Mouse (Mus musculus): ENCODE data around the gene Rps15. TPM values are rescaled to one million over a fixed set of nuclear protein-coding genes. Genes with fewer than 3 reads are reported as not detected.
"Not testable (repeated sequence)": the region's sequence is repeated elsewhere in the genome, so short reads cannot be mapped to it uniquely, and the experiment has no call there.

The Rps15 gene
- total RNA-seq (2021), result 100 to 1,000 TPM; 727 to 762 TPM
- long read RNA-seq, experiment 1, transcript Rps15-202 (4 exons, 500 nt), result major isoform, 62 of 79 reads
- long read RNA-seq, experiment 1, transcript Rps15-201 (3 exons, 572 nt), result minor isoform, 5 of 79 reads
- long read RNA-seq, experiment 1, partial matches to known transcripts, result 12 of 79 reads
- long read RNA-seq, experiment 1, other reads (novel, unspliced or antisense), result 0 of 79 reads
- long read RNA-seq, experiment 2, transcript Rps15-201 (3 exons, 572 nt), result minor isoform, 14 of 193 reads
- long read RNA-seq, experiment 2, transcript Rps15-202 (4 exons, 500 nt), result major isoform, 147 of 193 reads
- long read RNA-seq, experiment 2, partial matches to known transcripts, result 11 of 193 reads
- long read RNA-seq, experiment 2, other reads (novel, unspliced or antisense), result 21 of 193 reads

DNA sequence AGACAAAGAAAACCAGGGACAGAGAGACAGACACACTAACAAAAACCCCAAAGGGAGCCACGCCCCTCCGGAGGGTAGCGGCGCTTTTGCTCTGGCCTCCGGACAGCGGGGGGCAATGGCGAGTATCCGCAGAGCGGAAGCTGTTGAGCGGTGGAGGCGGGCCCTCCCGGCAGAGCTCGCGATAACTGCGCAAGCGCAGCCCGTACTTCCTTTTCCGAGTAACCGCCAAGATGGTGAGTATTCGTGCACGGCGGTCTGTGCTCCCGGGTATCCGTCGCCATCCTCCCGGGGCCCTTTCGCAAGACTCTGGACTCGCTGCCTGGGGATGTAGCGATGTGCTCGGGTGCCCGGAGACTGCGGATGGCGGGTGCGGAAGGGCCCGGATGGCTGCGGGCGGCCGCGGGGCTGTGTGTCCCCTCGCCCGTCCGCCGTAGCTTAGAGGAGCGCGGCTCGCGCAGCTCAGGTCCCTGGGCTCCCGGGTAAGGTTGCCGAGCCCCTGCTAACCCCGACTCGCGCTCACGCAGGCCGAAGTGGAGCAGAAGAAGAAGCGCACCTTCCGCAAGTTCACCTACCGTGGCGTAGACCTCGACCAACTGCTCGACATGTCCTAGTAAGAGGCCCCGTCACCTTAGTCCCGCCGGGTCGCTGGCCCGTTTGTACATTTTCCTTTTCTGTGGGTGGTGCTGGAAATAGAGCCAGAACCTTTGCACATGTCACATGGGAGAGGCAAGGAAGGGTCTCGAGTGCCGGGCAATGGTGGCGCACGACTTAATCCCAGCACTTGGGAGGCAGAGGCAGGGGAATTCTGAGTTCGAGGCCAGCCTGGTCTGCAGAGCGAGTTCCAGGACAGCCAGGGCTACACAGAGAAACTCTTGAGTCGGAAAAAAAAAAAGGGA, at the start of gene Rps15:
Gene Rps15 (plus strand): TSS at position 203 of the 896 bp plus-strand sequence.
- DNase-seq (ENCODE audit: low spot score in 2 of 2), result peak; percentile 92 to 95

DNA sequence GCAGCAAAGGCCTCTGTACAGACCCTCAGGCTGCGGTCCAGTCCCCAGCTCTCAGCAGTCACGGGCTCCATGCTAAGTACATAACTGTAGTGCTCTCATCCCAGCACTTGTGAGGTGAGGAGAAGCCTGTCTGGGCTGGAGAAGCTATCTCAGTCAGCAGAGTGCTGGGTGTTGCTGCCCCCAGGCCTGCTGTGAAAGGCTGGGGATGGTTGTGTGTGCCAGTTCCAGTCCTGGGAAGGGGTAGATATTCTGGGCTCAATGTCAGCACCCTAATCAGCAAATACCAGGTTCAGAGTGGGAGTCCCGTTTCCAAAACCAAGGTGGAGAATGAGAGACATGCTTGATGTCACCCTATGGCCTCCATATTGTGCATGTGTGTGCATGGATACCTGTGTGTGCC, 49.6 kb upstream of the Rps15 start:
- no peak for DNase-seq (ENCODE audit: low spot score in 2 of 2)

DNA sequence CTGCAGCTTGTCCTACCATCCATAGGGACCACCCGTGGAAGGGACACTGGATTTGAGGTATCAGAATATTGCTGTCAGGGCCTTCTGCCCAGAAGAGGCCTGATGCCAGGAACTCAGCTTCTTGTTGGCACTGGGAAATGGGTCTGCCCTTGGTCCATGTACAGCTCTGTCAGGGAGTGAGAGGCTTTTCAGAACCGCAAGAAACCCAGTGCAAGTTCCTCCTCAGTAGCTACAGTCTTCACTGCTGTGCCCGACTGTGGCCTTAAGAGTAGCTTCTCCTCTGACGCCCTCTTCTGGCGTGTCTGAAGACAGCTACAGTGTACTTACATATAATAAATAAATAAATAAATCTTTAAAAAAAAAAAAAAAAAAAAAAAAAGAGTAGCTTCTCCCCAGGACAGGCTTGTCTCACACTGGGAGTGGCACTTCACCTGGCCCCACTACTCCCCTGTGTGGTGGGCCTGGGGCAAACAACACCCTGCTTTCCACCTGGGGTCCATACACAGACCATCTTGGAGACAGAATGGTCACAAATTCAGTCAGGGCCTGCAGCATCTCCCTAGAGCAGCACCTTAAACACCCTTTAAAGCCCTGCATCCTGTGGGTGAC, 47.4 kb upstream of the Rps15 start:
- no peak for DNase-seq (ENCODE audit: low spot score in 2 of 2)

DNA sequence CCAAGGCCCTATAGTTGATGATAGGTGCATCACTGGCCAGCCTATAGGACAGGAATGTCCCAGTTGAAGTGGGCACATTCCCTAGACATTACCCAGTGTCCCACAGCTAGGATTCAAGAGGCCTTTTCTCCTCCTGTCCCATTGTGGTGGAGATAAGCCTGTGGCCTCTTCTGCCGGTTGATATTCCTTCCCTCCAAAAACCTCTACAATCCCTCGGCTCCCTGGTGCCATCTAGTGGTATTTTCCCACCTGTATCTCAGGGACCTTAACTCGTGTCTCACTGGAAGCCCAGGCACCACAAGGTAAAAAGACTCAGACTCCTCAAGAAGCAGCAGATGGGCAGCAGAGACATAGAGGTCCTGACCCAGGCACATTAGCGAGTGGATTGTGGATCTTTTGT, 46.7 kb upstream of the Rps15 start:
- DNase-seq (ENCODE audit: low spot score in 2 of 2), result peak; percentile 78 to 87

DNA sequence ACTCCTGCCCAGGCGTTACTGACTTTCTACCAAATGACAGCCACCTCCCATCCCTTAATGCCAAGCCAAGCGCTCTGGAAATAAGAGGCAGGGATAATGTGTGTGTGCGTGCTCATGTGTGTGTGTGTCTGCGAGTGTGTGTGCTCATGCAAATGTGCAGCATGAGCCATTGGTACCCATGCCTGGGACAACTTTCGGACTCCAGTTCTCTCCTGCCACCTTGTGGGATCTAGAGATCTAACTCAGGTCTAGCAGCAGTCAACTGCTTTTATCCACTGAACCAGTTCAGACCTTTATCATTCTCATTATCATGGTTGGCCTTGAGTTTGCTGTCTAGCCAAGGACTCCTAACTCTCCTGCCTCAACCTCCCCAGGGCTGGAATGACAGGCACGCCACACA, 44.4 kb upstream of the Rps15 start:
- peak in 1 of 2 experiments; percentile 57 for DNase-seq (ENCODE audit: low spot score in 2 of 2)

DNA sequence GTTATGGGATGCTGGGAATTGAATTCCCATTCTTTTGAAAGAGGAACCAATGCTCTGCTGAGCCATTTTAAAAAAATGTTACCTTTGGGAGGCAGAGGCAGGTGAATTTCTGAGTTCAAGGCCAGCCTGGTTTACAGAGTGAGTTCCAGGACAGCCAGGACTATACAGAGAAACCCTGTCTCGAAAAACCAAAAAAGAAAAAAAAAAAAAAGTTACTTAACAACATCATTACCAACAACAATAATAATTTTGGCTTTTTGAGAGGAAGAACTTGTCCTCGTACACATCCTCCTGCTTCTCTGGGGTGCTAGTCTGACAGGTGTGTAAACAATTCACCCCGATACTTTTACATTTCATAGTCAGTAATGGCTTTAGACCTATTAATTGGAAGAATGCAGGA, 43.8 kb upstream of the Rps15 start:
- DNase-seq (ENCODE audit: low spot score in 2 of 2), result not testable (repeated sequence)

DNA sequence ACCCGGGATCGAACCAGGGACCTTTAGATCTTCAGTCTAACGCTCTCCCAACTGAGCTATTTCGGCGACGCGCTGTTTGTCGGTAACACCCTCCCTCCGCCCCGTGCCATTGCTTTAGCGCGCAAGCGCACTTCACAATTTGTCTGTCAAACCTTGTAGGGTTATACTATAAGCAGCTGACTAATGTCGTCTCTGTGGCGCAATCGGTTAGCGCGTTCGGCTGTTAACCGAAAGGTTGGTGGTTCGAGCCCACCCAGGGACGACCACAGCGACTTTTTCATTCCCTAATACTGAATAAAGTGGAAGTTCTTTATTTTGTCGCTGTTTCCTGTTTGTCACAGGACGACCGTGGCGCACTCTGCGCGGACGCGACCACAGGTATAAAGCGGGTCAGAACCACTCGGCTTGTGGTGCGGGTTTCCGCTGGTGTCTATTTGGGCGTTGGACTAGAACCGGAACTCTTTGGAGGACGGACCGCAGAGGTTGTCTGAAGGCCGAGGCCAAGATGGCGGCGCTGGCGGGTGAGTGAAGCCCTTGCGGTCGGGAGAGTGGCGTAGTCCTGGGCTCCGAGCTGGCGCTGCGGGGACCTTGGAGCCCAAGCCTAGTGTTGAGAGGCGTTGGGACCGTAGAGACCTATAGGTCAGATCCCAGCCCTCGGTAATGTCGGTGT, 43.1 kb upstream of the Rps15 start, which contains the start of gene Ndufs7:
Gene Ndufs7 (plus strand): TSS at position 151 of the 670 bp plus-strand sequence.
- peak; percentile 97 to 99 for DNase-seq (ENCODE audit: low spot score in 2 of 2)

DNA sequence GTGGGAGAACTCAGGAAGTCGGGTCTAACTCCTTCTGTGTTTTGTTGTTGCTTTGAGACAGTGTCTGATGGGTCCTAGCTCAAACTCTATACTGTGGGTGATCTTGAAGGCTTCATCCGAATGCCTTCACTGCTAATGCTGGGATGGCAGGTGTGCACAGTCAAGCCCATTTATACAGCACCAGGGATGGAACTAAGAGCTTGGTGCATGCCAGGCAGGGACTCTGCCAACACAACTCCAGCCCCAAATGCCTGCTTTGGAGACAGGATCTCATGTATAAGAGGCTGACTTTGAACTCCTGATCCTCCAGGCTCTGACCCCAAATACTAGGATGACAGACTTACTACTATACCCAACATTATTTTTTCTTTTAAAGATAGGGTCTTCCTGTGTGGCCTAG, 42.2 kb upstream of the Rps15 start:
- no peak for DNase-seq (ENCODE audit: low spot score in 2 of 2)

DNA sequence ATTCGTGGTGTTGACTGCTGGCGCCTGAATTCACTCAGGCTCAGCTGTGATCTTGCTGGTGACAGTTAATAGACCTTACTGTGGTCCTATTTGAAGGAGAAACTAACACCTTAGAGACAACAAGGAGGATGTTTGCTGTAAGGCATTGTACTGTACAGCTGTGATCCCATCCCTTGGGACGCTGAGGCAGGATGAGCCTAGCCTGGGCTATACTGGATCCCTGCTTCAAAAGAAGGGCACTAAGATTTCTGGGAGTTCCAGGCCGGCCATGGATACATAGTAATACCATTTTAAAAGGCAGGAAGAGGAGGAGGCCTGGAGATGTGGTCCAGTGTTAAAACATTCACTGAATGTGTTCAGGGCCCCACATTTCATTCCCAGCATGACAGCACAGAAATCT, 41.7 kb upstream of the Rps15 start:
- DNase-seq (ENCODE audit: low spot score in 2 of 2), result no peak

DNA sequence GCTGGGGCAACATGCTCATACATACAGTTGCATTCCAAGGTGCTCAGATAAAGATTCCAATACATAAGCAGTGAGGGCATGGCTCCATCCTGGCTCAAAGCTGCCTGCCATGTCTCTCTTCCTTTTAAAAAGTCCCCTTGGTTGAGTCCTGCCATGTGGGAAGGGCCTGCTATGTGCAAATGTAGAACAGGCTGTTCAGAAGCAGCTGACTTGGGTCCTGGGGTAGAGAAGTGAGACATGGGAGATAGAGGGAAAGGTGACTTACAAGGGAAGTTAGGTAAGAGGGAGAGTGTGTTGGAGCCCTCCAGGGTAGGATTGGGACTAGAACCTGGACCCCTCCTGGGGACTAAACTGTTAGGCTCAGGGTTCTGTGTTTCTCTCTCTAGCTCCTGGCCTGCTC, 40.2 kb upstream of the Rps15 start:
- DNase-seq (ENCODE audit: low spot score in 2 of 2), result no peak

DNA sequence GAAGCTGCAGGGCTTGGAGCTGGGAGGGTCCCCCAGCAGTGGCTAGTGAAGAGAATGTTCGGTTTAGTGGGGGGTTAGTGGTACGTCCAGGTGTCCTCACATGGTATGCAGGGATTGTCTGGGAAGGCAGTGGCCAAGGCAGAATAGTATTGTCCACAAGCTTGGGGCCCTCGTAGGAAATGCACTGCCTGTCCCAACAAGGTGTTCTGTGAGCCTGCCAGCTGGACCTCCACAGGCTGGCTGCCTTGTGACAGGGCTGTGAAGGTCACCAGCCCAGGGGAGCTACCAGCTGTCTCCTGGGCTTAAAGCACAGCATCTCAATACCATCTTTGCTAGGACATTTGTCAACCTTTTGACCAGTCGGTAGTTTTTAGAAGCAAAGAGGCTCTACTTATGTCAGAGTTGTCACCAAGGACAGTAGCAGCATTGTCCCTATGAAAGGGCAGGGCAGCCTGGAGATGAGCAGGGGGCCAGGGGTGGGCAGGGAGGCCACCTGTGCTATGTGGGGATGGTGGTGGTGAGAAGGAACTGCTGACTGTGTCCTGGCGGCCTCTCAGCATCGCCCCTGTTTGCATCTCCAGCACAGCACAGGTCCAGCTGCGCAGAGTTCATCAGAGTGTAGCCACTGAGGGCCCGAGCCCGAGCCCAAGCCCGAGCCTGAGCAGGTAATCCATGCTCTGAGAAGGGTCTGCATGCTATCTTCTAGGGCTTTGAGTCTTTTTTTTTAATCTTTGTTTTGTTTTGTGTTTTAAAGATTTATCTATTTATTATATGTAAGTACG, 39.6 kb upstream of the Rps15 start:
- no peak for DNase-seq (ENCODE audit: low spot score in 2 of 2)

DNA sequence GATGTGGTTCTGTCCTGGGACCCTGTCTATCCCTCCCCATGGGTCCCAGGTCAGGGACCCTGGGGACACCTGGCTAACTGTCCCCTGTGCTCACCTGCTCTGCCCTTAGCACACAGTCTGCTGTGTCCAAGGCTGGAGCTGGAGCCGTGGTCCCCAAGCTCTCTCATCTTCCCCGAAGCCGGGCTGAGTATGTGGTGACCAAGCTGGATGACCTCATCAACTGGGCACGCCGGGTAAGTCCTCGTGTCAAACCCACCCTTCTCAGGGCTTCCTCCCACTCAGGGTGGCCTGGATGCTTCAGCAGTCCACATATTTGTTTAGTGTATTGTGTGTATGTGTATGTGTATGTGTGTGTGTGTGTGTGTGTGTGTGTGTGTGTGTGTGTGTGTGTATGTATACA, 38.7 kb upstream of the Rps15 start:
- DNase-seq (ENCODE audit: low spot score in 2 of 2), result no peak

DNA sequence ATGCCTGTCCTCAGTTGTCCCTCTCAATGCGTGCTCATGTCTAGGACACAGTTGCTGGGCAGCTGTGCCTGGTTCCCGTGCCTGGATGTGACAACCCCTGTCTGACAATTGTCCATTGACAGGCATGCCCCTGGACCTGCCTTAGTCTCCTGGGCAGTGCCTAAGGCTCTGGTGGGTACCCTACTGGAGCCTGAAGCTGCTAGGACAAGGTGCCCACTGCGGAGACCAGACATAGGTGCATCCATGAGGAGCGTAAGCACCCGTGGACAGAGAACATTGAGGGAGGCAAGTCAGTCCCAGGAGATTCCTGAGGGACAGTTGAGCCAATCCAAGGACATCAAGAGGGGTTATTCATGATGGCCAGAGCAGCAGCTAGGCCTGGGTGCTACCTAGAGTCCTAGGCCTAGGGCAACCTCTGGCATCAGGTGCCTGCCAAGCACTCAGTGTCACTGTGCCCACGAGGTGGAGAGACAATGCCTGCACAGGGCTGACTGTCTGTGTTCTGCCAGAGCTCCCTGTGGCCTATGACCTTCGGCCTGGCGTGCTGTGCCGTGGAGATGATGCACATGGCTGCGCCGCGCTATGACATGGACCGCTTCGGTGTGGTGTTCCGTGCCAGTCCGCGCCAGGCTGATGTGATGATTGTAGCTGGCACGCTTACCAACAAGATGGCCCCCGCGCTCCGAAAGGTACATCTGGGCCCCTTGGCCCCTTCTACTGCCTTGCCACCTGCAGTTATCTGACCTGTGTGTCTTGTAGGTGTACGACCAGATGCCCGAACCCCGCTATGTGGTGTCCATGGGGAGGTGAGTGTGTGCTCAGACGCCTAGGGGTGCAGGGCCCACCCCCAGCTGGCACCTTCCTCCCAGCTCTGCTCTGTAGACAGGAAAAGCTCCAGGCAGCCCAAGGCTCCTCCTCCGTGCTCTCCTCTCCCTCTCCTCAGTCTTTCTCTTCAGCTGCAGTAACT, 37.6 kb upstream of the Rps15 start:
- no peak for DNase-seq (ENCODE audit: low spot score in 2 of 2)

DNA sequence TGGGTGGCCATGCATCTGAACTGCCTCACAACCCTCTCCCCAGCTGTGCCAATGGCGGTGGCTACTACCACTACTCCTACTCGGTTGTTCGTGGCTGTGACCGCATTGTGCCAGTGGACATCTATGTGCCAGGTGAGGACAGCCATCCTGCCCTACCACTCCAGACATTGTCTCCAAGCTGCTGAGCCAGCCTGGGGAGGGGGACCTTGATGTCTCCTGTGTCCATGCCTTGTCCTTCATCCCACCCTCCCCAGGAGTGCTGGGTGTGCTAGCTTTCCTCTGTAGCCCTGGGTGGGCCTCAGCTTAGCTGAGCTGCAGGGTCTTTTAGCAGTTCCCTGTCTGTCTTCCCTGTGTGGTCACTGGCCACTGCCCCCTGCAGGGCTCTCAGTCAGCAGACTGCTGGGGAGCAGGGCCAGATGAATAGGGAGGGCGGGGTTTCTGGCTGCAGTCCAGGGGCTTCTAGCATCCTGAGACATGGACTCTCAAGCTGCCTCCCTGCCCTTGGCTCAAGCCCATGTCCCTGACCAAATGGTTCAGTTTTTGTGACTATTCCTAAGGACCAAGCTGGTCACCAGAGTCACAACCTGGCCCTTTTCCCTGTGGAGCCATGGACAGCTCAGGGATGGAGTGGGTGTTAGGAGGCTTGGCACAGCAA, 36.2 kb upstream of the Rps15 start:
- no peak for DNase-seq (ENCODE audit: low spot score in 2 of 2)

DNA sequence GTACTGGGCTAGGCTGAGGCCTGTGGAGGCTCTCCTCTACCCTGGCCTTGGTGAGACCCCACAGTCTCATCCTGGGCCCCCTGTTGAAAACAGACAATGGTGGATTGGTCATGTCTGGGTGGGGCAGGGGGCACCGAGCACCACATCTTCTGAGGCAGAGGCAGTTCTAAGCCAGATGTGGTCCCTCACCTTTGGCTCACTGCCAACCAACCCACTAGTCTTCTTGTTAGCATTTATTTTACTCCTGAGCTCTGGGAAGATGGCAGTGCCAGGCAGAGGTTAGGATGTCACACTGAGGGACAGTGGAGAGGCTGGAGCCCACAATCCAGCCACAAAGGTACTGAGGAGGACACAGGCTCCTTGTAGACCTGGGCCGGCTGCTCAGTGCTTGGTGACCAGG, 34.3 kb upstream of the Rps15 start:
- no peak for DNase-seq (ENCODE audit: low spot score in 2 of 2)

DNA sequence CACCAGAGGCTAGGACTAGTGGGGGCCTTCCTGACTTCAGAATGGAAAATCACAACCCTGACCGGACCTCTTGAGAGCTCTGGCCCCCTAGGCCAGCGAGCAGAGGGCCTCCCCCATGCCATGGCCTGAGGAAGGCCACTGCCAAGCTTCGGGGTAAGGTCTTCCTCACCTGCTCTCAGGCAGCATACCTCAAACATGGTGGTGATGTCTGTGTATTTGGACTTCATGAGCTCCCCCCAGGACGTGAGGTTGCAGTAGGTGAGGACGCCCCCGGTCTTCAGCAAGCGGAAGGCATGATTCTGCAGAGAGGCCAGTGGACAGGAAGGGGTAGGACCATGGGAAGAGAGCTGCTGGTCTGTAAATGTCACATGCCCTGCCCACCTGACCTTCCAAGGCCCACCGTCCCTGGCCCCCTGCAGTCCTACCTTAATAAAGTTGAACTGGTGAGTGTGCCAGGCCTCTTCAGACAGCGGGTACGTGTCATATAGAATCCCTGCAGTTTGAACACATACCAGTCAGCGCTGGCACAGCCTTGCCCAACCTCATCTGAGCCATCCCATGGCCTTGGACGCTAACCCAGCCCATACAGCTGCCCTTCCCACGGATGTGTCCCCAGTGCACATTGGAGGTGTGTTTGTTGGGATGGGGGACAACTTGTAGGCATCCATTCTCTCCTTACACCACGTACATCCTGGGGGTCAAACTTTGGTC, 33.3 kb upstream of the Rps15 start:
- no peak for DNase-seq (ENCODE audit: low spot score in 2 of 2)

DNA sequence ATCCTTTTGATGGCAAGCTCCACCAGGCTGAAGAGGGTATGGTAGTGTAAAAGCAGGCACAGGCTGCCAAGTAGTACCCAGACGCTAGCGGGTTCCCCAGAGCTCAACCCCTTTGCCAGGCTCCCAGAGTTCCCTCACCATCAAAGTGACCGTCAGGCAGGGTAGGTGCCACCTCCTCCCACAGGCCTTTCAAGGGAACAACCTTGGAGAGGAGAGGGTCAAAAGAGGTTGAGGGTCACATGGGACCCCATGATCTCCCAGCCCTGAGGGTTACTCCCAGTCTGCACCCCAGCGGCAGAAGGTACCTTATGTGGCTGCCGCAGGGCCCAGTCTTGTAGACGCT, 32.8 kb upstream of the Rps15 start:
- no peak for DNase-seq (ENCODE audit: low spot score in 2 of 2)
